Mouse (Mus musculus) ES-E14 (cell line): ENCODE results near the gene Rab5b.

Experiments used
- CHD2 ChIP-seq: IDR thresholded peaks from 2 replicates; pipeline ENCODE4 v1.6.1; 2014; ENCODE audit warnings: mild to moderate bottlenecking, low read depth, low read length, inconsistent platforms
- HCFC1 ChIP-seq: IDR thresholded peaks from 2 replicates; pipeline ENCODE4 v1.6.1; 2012; ENCODE audit warnings: low read length, inconsistent platforms, borderline replicate concordance; ENCODE audit not compliant: insufficient read depth
- MAFK ChIP-seq: IDR thresholded peaks from 2 replicates; pipeline ENCODE4 v1.6.1; 2014; ENCODE audit warnings: mild to moderate bottlenecking, low read depth, low read length, inconsistent platforms; ENCODE audit not compliant: insufficient read depth
- ZC3H11A ChIP-seq: IDR thresholded peaks from 2 replicates; pipeline ENCODE4 v1.6.1; 2012; ENCODE audit warnings: low read depth, mild to moderate bottlenecking, inconsistent platforms, low read length, borderline replicate concordance
- ZNF384 ChIP-seq: IDR thresholded peaks from 2 replicates; pipeline ENCODE4 v1.6.1; 2012; ENCODE audit warnings: low read depth, low read length, inconsistent platforms

DNA sequence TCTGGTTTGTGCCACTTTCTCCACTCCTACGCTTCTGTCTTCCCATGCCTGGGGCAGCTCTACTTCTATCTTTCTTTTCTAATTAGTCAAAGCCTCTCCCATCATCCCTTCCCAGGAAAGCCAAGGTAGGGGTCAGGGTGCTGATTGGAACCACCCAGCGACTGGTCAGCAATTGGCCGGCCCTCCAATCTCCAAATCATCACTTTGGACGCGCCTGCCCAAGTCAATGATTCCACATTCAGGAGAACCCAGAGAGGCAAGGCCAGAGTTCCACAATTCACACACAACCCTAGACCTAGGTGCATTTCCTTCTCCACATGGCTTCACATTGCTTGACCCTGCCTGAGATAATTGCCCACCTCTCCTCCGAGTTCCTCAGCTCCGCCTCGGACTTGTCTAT lies 48.1 kb upstream of the Rab5b start:
- no peak for TF ChIP-seq ZNF384
- TF ChIP-seq ZC3H11A = no peak
- TF ChIP-seq MAFK = no peak
- TF ChIP-seq CHD2 = no peak
- no peak for TF ChIP-seq HCFC1
